Mouse (Mus musculus) hindbrain, embryonic 11.5 days (tissue): ENCODE measurements around the gene Htr1d. TPM values are rescaled to one million over a fixed set of nuclear protein-coding genes. Genes with fewer than 3 reads are reported as not detected.

ENCODE experiments used
- ATAC-seq: fragments of 200-750 bp; cut with Nextera tagmentation; 2 replicates; pipeline ENCODE4 v1.8.0; 2017; ENCODE audit warnings: mild to moderate bottlenecking, moderate TSS enrichment, moderate library complexity; ENCODE audit not compliant: low FRiP score
- DNase-seq: peaks from one replicate; pipeline ENCODE4 v3.0.0-alpha.2; 2015; ENCODE audit warnings: low spot score
- H3K27ac ChIP-seq: fragments of 300-500 bp; sonication (generic); 2 replicates; pipeline ENCODE4 v1.5.1; 2014; ENCODE audit warnings: mild to moderate bottlenecking, low read depth, low read length
- H3K27me3 ChIP-seq: fragments of 300-500 bp; sonication (generic); 2 replicates; pipeline ENCODE4 v1.6.1; 2014; ENCODE audit warnings: mild to moderate bottlenecking, low read length, moderate library complexity, mixed read lengths; ENCODE audit not compliant: control insufficient read depth, insufficient read depth
- H3K36me3 ChIP-seq: fragments of 300-500 bp; sonication (generic); 2 replicates; pipeline ENCODE4 v1.6.1; 2014; ENCODE audit warnings: mild to moderate bottlenecking, low read length, moderate library complexity, mixed read lengths; ENCODE audit not compliant: control insufficient read depth, insufficient read depth
- H3K4me1 ChIP-seq: fragments of 300-500 bp; sonication (generic); replicated peaks from 2 replicates; pipeline ENCODE4 v1.6.1; 2014; ENCODE audit warnings: low read length, mixed read lengths; ENCODE audit not compliant: control insufficient read depth, insufficient read depth
- H3K4me2 ChIP-seq: fragments of 300-500 bp; sonication (generic); replicated peaks from 2 replicates; pipeline ENCODE4 v1.6.1; 2014; ENCODE audit warnings: mild to moderate bottlenecking, low read depth, low read length
- H3K4me3 ChIP-seq: fragments of 300-500 bp; sonication (generic); 2 replicates; pipeline ENCODE4 v1.5.1; 2014; ENCODE audit warnings: low read depth, low read length
- H3K9ac ChIP-seq: fragments of 300-500 bp; sonication (generic); 2 replicates; pipeline ENCODE4 v1.6.1; 2014; ENCODE audit warnings: low read depth, low read length
- H3K9me3 ChIP-seq: fragments of 300-500 bp; sonication (generic); 2 replicates; pipeline ENCODE4 v1.6.1; 2016; ENCODE audit warnings: low read length; ENCODE audit not compliant: control insufficient read depth
- WGBS: fragments of 180-500 bp; shearing (Covaris S2); extraction: QIAGEN DNeasy Blood & Tissue Kit; methylation state at CpG from one replicate; pipeline ENCODE4 v1.1.7; 2014; 5-methylcytosine and 5-hydroxymethylcytosine counted together
- polyA plus RNA-seq: library from polyadenylated mRNA; unstranded; fragments of >200 nt; fragmentation: Nextera tagmentation; extraction: Ambion mirVana; gene quantifications from 2 replicates; pipeline ENCODE4 v1.2.1, GENCODE M21; 2014

Gene Htr1d
- polyA plus RNA-seq, 1 experiment from 2014 or later = 0.52 TPM

DNA sequence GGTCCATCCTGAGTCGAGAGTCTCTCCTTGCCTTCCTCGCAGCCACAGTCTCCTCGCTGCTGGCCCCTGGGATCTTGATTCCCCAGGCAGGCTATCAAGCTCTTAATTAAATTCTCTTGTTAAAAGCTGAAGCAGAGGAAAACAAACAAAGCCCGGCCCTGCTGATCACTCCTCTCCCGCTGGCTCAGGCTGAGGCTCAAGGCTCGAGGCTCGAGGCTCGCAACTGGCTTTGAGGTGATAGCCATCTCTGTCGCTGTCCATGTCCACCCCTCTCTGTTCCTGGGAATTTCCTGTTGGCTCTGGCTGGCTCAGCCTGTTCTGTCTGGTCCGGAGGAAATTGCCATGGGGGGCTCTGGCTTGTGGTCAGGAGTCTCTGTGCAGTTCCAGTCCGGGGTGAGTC is 4.4 kb upstream of the Htr1d start:
- DNase-seq (no peak), ATAC-seq (no peak)
- no peak overlapping the region for H3K27ac ChIP-seq
- 0 out of 2 replicates have a peak overlapping the region, but pooled peaks have one; percentile 4 for H3K9ac ChIP-seq
- H3K4me2 ChIP-seq = no peak overlapping the region
- WGBS = 21% methylated on average over 11 of the region's 11 CpGs
- no peak overlapping the region for H3K4me3 ChIP-seq
- no peaks in the 10 kb centered on the region for H3K9me3 ChIP-seq
- no peaks in the 10 kb centered on the region for H3K36me3 ChIP-seq
- peaks cover 9% of the 10 kb centered on the region for H3K27me3 ChIP-seq
- H3K4me1 ChIP-seq = no peaks in the 10 kb centered on the region

DNA sequence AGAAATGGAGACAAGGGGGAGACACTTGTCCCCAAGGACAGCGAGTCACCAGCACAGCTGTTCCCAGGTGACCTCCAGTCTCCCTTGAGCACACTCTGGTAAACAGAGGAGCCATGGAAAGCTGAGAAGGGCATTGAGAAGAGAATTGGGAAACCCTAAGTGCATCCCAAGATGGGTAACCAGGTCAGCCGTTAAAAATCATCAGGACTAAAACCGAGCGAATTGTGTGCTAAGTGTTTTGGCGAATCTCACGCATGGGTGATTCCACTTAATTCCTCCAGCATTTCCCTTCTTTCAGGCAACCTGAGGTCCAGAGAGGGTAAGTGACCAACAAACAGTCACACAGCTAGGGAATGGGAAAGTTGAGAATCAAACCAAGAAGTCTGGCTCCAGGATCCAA is 3.9 kb upstream of the Htr1d start:
- H3K36me3 ChIP-seq = no peaks in the 10 kb centered on the region
- no peak for DNase-seq
- no peak overlapping the region for H3K4me2 ChIP-seq
- peaks cover 12% of the 10 kb centered on the region for H3K27me3 ChIP-seq
- no peak overlapping the region for H3K4me3 ChIP-seq
- H3K27ac ChIP-seq = no peak overlapping the region
- peaks cover 2% of the 10 kb centered on the region; the same call in 1 of the 2 replicates for H3K4me1 ChIP-seq
- no peaks in the 10 kb centered on the region for H3K9me3 ChIP-seq
- ATAC-seq = no peak
- no peak overlapping the region for H3K9ac ChIP-seq
- WGBS = 65% methylated on average over 6 of the region's 6 CpGs

DNA sequence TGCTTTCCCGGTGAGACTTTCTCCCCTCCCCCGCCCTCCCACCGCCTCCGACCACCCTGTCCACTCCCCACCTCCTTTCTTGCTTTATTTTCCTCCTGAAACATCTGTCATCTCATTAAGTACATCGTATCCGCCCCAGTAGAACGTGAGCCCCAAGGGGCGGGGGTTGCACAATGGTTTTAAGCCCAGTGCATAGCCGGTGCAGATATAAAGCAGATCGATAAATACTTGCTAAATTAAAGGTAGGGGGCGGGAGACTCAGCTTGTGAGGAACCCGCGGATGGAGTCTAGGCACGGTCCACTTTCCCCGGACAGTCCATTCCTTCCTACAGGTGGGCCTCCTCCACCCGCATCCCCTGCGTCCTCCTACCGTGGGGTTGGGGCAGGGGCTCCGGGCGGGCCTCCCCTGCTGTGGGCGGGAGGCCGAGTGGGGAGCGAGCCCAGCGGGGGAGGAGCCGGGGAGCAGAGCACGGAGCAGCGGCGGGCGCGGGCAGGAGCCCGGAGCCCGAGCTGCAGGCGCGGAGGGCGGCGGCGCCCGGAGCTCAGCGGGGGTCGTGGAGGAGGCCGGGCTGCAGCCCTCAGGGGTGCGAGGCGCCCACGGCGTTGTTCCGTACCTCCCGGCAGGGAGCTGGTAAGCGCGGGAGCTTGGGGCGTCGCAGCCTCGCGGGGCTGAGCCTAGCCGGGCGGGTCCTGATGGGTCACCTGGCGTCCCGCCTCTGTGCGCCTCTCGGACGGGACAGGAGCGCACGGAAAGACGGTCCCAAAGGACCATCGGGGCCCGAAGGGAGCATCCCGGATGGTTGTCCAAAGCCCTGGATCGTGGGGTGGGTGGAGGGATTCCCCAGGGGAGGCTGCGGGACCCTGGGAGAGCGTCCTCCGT is 1.0 kb downstream of the Htr1d start:
- H3K9me3 ChIP-seq = no peaks in the 10 kb centered on the region
- H3K4me3 ChIP-seq = peak overlapping the region; percentile 37
- peak overlapping the region; percentile 86 for H3K4me2 ChIP-seq
- H3K36me3 ChIP-seq = no peaks in the 10 kb centered on the region
- peak; percentile 51 for DNase-seq
- H3K27ac ChIP-seq = no peak overlapping the region
- H3K27me3 ChIP-seq = peaks cover 23% of the 10 kb centered on the region
- 1% methylated on average over 58 of the region's 70 CpGs for WGBS
- ATAC-seq = 0 out of 2 replicates have a peak, but pooled peaks have one; percentile 17
- H3K9ac ChIP-seq = peak overlapping the region; percentile 42; the same call in 1 of the 2 replicates
- peaks cover 8% of the 10 kb centered on the region for H3K4me1 ChIP-seq

DNA sequence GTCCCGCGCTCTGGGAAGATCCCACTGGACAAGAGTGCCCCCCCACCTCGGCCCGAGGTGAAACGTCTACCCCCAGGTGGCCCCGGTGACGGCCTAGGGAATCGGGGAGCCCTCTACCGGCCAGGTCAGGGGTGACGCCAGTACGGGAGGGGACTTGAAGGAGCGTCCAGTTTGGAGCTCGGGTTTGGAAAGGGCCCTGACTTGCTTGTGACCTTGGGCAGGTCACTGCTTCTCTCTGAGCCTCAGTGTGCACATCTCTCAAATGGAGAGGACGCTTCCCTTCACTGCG is 1.6 kb downstream of the Htr1d start:
- H3K9ac ChIP-seq = peak overlapping the region; percentile 42; the same call in 1 of the 2 replicates
- no peak for ATAC-seq

DNA sequence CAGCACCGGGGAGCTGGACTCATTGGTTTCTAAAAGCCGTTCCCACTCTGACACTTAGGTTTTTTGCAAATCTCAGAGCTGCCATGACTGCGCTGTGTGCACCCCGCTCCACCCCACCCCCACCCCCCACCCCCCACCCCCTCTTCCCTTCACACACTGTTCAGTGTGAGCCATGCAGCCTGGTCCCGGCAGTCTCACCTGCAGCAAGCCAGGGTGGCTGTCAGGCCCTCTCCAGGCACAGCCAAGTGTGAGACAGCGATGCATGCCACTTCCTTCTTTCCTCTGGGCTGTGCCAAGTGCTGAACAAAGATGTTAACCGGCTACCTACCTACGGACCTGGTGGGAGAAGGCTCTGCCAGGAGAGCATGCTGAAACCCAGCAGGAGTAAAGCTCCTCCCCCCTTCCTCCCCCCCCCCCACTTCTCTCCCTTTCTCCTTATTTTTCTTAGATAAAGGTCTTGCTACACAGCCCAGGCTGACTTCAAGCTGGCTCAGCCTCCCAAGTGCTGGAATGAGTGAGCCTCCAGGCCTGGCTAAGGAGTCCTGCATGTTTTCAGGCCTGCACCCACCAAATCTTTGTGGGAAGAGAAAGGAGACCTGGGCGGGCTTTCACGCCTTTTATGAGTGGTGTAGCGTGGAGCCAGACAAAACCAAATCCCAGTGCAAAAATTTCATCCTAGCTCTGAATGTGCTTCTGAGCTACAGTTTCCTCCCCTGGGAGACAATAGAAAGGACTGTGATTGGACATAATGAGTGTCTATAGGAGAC is 7.5 kb downstream of the Htr1d start:
- no peak overlapping the region for H3K9ac ChIP-seq
- no peak overlapping the region for H3K27ac ChIP-seq
- DNase-seq = no peak
- 0 out of 2 replicates have a peak, but pooled peaks have one; percentile 27 for ATAC-seq
- H3K9me3 ChIP-seq = no peaks in the 10 kb centered on the region
- H3K4me2 ChIP-seq = no peak overlapping the region
- H3K4me1 ChIP-seq = no peaks in the 10 kb centered on the region; the same call in 1 of the 2 replicates
- 34% methylated on average over 11 of the region's 11 CpGs for WGBS
- no peaks in the 10 kb centered on the region; the same call in 1 of the 2 replicates for H3K27me3 ChIP-seq
- no peak overlapping the region for H3K4me3 ChIP-seq
- H3K36me3 ChIP-seq = no peaks in the 10 kb centered on the region

More for the DNA sequence above, 1.6 kb downstream of the Htr1d start:
- Histone ChIP-seq H3K36me3 (no peaks in the 10 kb centered on the region), H3K27me3 (peaks cover 23% of the 10 kb centered on the region), H3K4me2 (peak overlapping the region; percentile 86), H3K9me3 (no peaks in the 10 kb centered on the region), H3K27ac (no peak overlapping the region), H3K4me1 (peaks cover 8% of the 10 kb centered on the region), H3K4me3 (peak overlapping the region; percentile 37)
- WGBS = 3% methylated on average over 15 of the region's 15 CpGs
- DNase-seq = peak; percentile 39

DNA sequence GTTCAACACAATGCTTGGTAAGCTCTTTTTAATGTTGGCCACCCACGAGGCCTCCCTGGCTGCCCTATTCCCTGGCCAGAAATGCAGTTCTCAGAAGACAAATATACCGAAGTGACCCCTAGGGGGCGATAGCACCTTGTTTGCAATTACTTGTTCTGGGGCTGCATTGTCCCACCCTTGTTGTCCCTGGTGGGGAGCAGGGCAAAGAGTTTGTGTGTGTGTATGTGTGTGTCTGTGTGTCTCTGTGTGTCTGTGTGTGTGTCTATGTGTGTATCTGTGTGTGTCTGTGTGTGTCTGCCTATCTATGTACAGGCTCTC is 8.0 kb downstream of the Htr1d start:
- H3K9ac ChIP-seq = no peak overlapping the region
- H3K4me3 ChIP-seq = no peak overlapping the region

DNA sequence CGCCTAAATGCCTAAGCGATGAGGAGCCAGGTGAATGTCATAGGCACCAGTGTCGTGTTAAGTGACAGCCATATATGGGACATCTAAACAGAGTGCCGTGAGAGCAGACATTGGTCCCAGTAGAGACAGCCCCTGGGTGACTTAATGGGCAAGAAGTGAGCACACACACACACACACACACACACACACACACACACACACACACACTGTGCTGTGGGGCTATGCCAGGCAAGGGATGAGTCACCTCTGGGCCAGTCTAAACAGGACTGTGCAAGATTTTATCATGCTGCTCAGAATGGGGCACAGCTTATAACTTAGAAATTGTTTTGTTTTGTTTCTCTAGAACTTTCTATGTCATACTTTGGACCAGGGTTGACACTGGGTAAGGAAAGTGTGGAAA is 10.7 kb downstream of the Htr1d start:
- Histone ChIP-seq H3K4me2 (no peak overlapping the region), H3K4me3 (no peak overlapping the region), H3K27ac (no peak overlapping the region), H3K36me3 (no peaks in the 10 kb centered on the region), H3K9ac (no peak overlapping the region), H3K4me1 (no peaks in the 10 kb centered on the region; the same call in 1 of the 2 replicates), H3K27me3 (no peaks in the 10 kb centered on the region), H3K9me3 (no peaks in the 10 kb centered on the region)
- WGBS = 89% methylated on average over 4 of the region's 4 CpGs
- DNase-seq = no peak
- no peak for ATAC-seq

More for the DNA sequence above, 8.0 kb downstream of the Htr1d start:
- Histone ChIP-seq H3K4me2 (no peak overlapping the region), H3K27me3 (no peaks in the 10 kb centered on the region), H3K9me3 (no peaks in the 10 kb centered on the region), H3K36me3 (no peaks in the 10 kb centered on the region), H3K27ac (no peak overlapping the region), H3K4me1 (no peaks in the 10 kb centered on the region; the same call in 1 of the 2 replicates)
- ATAC-seq (no peak), DNase-seq (peak; percentile 89)
- 2% methylated on average over 3 of the region's 3 CpGs for WGBS

DNA sequence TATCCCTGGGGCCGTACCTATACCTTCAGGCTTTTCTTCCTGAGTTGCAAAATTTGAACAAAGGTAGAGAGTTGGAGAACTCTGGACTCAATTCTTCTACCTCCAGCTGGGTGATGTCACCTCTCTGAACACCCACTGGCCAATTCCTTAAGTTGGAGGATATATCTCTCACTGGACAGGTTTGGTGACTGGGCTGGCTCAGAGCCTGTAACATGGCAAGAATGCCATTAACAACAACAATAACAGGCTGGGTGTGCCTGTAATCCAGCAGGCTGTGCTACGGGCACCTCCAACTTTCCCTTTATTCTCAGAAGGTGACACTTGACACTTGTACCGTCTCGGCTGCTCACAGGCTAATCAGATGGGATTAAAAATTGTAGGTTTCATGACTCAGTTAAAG is 15.8 kb downstream of the Htr1d start:
- no peak for ATAC-seq
- 75% methylated on average over 4 of the region's 4 CpGs for WGBS

More for the DNA sequence above, 15.8 kb downstream of the Htr1d start:
- Histone ChIP-seq H3K4me2 (no peak overlapping the region), H3K36me3 (no peaks in the 10 kb centered on the region), H3K27me3 (no peaks in the 10 kb centered on the region), H3K27ac (no peak overlapping the region), H3K4me3 (no peak overlapping the region), H3K9ac (no peak overlapping the region), H3K4me1 (no peaks in the 10 kb centered on the region), H3K9me3 (no peaks in the 10 kb centered on the region)
- no peak for DNase-seq
